Mouse (Mus musculus): ENCODE data around the gene Spryd7. TPM values are rescaled to one million over a fixed set of nuclear protein-coding genes. Genes with fewer than 3 reads are reported as not detected.

The Spryd7 gene
- polyA plus RNA-seq, 1 experiment from 2014 or later, result 64.9 TPM

- H3K27ac ChIP-seq (ENCODE audit: low read length), result no peak overlapping the region
- no peaks in the 10 kb centered on the region for H3K9me3 ChIP-seq (replicated peaks; ENCODE audit: control insufficient read depth, low read length, poor library complexity, severe bottlenecking)
- H3K9ac ChIP-seq (ENCODE audit: low read depth, low read length), result no peak overlapping the region
- no peak overlapping the region for H3K4me3 ChIP-seq (ENCODE audit: low read depth, low read length)
- H3K27me3 ChIP-seq (ENCODE audit: control insufficient read depth, insufficient read depth, low read depth, low read length), result no peaks in the 10 kb centered on the region
- no peaks in the 10 kb centered on the region for H3K4me1 ChIP-seq (ENCODE audit: control insufficient read depth, insufficient read depth, low read length)
- H3K36me3 ChIP-seq (ENCODE audit: control insufficient read depth, insufficient read depth, low read length), result no peaks in the 10 kb centered on the region
- 85% methylated on average over 2 of the region's 2 CpGs for WGBS
- ATAC-seq, result no peak
- no peak overlapping the region for H3K4me2 ChIP-seq (ENCODE audit: low read length)
Observed at GRCm38 (mm10) chr14:61523821-61524220, 32.9 kb downstream of the Spryd7 start.

GRCm38 (mm10) chr14:61518659-61519480, 37.8 kb downstream of the Spryd7 start:
- H3K27ac ChIP-seq (ENCODE audit: low read length), result no peak overlapping the region
- H3K9ac ChIP-seq (ENCODE audit: low read depth, low read length), result no peak overlapping the region
- WGBS, result 88% methylated on average over 10 of the region's 10 CpGs
- no peaks in the 10 kb centered on the region for H3K27me3 ChIP-seq (ENCODE audit: control insufficient read depth, insufficient read depth, low read depth, low read length)
- no peaks in the 10 kb centered on the region for H3K9me3 ChIP-seq (replicated peaks; ENCODE audit: control insufficient read depth, low read length, poor library complexity, severe bottlenecking)
- H3K36me3 ChIP-seq (ENCODE audit: control insufficient read depth, insufficient read depth, low read length), result no peaks in the 10 kb centered on the region
- H3K4me2 ChIP-seq (ENCODE audit: low read length), result no peak overlapping the region
- ATAC-seq, result no peak
- no peaks in the 10 kb centered on the region for H3K4me1 ChIP-seq (ENCODE audit: control insufficient read depth, insufficient read depth, low read length)
- no peak overlapping the region for H3K4me3 ChIP-seq (ENCODE audit: low read depth, low read length)

- 88% methylated on average over 9 of the region's 9 CpGs for WGBS
Observed at GRCm38 (mm10) chr14:61516471-61517426, 39.9 kb downstream of the Spryd7 start.

GRCm38 (mm10) chr14:61511494-61511893, 45.2 kb downstream of the Spryd7 start:
- H3K9ac ChIP-seq (ENCODE audit: low read depth, low read length), result no peak overlapping the region
- H3K9me3 ChIP-seq (replicated peaks; ENCODE audit: control insufficient read depth, low read length, poor library complexity, severe bottlenecking), result no peaks in the 10 kb centered on the region
- ATAC-seq, result no peak
- no peaks in the 10 kb centered on the region for H3K27me3 ChIP-seq (ENCODE audit: control insufficient read depth, insufficient read depth, low read depth, low read length)
- no peaks in the 10 kb centered on the region for H3K4me1 ChIP-seq (ENCODE audit: control insufficient read depth, insufficient read depth, low read length)
- no peaks in the 10 kb centered on the region for H3K36me3 ChIP-seq (ENCODE audit: control insufficient read depth, insufficient read depth, low read length)
- no peak overlapping the region for H3K4me2 ChIP-seq (ENCODE audit: low read length)
- H3K27ac ChIP-seq (ENCODE audit: low read length), result no peak overlapping the region
- H3K4me3 ChIP-seq (ENCODE audit: low read depth, low read length), result no peak overlapping the region
- 59% methylated on average over 2 of the region's 2 CpGs for WGBS

More at GRCm38 (mm10) chr14:61516471-61517426, 39.9 kb downstream of the Spryd7 start:
- Histone ChIP-seq H3K9me3 (replicated peaks; ENCODE audit: control insufficient read depth, low read length, poor library complexity, severe bottlenecking) (no peaks in the 10 kb centered on the region), H3K4me2 (ENCODE audit: low read length) (no peak overlapping the region), H3K4me1 (ENCODE audit: control insufficient read depth, insufficient read depth, low read length) (no peaks in the 10 kb centered on the region), H3K27ac (ENCODE audit: low read length) (no peak overlapping the region), H3K9ac (ENCODE audit: low read depth, low read length) (no peak overlapping the region), H3K27me3 (ENCODE audit: control insufficient read depth, insufficient read depth, low read depth, low read length) (no peaks in the 10 kb centered on the region), H3K4me3 (ENCODE audit: low read depth, low read length) (no peak overlapping the region), H3K36me3 (ENCODE audit: control insufficient read depth, insufficient read depth, low read length) (no peaks in the 10 kb centered on the region)
- ATAC-seq, result no peak

- Histone ChIP-seq H3K36me3 (ENCODE audit: control insufficient read depth, insufficient read depth, low read length) (no peaks in the 10 kb centered on the region), H3K4me3 (ENCODE audit: low read depth, low read length) (no peak overlapping the region), H3K27ac (ENCODE audit: low read length) (no peak overlapping the region), H3K4me2 (ENCODE audit: low read length) (no peak overlapping the region), H3K27me3 (ENCODE audit: control insufficient read depth, insufficient read depth, low read depth, low read length) (no peaks in the 10 kb centered on the region), H3K9ac (ENCODE audit: low read depth, low read length) (no peak overlapping the region), H3K4me1 (ENCODE audit: control insufficient read depth, insufficient read depth, low read length) (no peaks in the 10 kb centered on the region), H3K9me3 (replicated peaks; ENCODE audit: control insufficient read depth, low read length, poor library complexity, severe bottlenecking) (no peaks in the 10 kb centered on the region)
- no peak for ATAC-seq
- 39% methylated on average over 20 of the region's 20 CpGs for WGBS
Observed at GRCm38 (mm10) chr14:61497716-61498490, 58.8 kb downstream of the Spryd7 start.

GRCm38 (mm10) chr14:61493511-61494135, 63.1 kb downstream of the Spryd7 start:
- ATAC-seq, result no peak
- Histone ChIP-seq H3K36me3 (ENCODE audit: control insufficient read depth, insufficient read depth, low read length) (no peaks in the 10 kb centered on the region), H3K4me3 (ENCODE audit: low read depth, low read length) (no peak overlapping the region), H3K9me3 (replicated peaks; ENCODE audit: control insufficient read depth, low read length, poor library complexity, severe bottlenecking) (no peaks in the 10 kb centered on the region), H3K4me2 (ENCODE audit: low read length) (no peak overlapping the region), H3K9ac (ENCODE audit: low read depth, low read length) (no peak overlapping the region), H3K4me1 (ENCODE audit: control insufficient read depth, insufficient read depth, low read length) (no peaks in the 10 kb centered on the region), H3K27me3 (ENCODE audit: control insufficient read depth, insufficient read depth, low read depth, low read length) (no peaks in the 10 kb centered on the region), H3K27ac (ENCODE audit: low read length) (no peak overlapping the region)
- 70% methylated on average over 6 of the region's 6 CpGs for WGBS

Other genes starting within 250 kb of the Spryd7 start
- gene Arl11, start 247.1 kb downstream of the Spryd7 start, polyA plus RNA-seq (2015; fragmentation: Nextera tagmentation; extraction: Ambion mirVana), result 0.46 and 0.64 TPM in 2 replicates
- 9.4 and 10.0 TPM in 2 replicates for gene Ebpl, start 196.4 kb downstream of the Spryd7 start, polyA plus RNA-seq (2015; fragmentation: Nextera tagmentation; extraction: Ambion mirVana)
- gene Kpna3, start 117.0 kb downstream of the Spryd7 start, polyA plus RNA-seq (2015; fragmentation: Nextera tagmentation; extraction: Ambion mirVana), result 77.6 and 84.2 TPM in 2 replicates
- gene Trim13, start 41.4 kb upstream of the Spryd7 start, polyA plus RNA-seq (2015; fragmentation: Nextera tagmentation; extraction: Ambion mirVana), result 48.8 and 53.7 TPM in 2 replicates
- 3.1 and 4.0 TPM in 2 replicates for gene Kcnrg, start 50.6 kb upstream of the Spryd7 start, polyA plus RNA-seq (2015; fragmentation: Nextera tagmentation; extraction: Ambion mirVana)